Mouse (Mus musculus) thymus, postnatal 14 days (tissue): Measurements from ENCODE around the gene Tgfb3.

Source experiments
- DNase-seq: peaks from one replicate; pipeline ENCODE4 v3.0.0; 2021

Tgfb3 gene

GRCm38 (mm10) chr12:86027000-86027399 is 51.8 kb downstream of the Tgfb3 start:
- no peak for DNase-seq

GRCm38 (mm10) chr12:86025480-86025879 is 53.4 kb downstream of the Tgfb3 start:
- DNase-seq: no peak

- peak; percentile 31 for DNase-seq
Observed at GRCm38 (mm10) chr12:86024426-86024825, 54.4 kb downstream of the Tgfb3 start.

- no peak for DNase-seq
Observed at GRCm38 (mm10) chr12:86023081-86023871, 55.6 kb downstream of the Tgfb3 start.

DNA sequence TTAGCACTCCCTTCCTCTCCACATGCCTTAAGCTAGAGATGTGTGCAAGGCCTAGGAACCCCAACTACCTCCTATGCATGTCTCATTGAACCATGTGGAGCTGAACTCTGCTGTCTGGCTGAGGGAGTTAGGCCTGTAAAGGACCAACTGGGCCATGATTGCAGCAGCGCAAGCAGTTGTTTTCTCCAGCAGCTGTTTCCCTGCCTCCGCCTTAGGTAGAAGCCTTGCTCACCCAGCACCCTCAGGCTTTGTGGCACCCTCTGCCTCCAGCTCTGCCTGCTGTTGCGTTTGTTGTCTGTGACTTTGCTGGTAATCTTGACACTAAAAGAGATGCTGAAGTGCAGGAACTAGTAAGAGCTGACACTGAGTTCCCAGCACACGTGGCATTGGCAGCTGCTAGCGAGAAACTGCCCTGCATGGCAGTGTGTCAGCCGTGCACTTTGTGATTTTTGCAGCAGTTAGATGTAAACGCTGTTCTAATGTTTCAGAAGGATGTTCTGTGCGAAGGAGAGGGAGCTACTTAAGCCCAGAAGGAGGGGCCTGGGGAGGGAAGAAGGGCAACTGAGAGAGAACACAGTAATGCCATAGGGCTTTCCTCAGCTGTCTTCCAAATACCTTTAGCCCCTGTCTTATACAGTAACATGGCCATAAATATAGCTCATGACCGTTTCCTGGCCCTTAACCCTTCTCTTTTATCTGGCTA is 56.4 kb downstream of the Tgfb3 start:
- DNase-seq: no peak

GRCm38 (mm10) chr12:86021583-86021982 is 57.3 kb downstream of the Tgfb3 start:
- no peak for DNase-seq

GRCm38 (mm10) chr12:86017360-86017759 is 61.5 kb downstream of the Tgfb3 start:
- no peak for DNase-seq

- no peak for DNase-seq
Observed at GRCm38 (mm10) chr12:86015114-86015513, 63.7 kb downstream of the Tgfb3 start.

GRCm38 (mm10) chr12:86014621-86015020 is 64.2 kb downstream of the Tgfb3 start:
- no peak for DNase-seq

DNA sequence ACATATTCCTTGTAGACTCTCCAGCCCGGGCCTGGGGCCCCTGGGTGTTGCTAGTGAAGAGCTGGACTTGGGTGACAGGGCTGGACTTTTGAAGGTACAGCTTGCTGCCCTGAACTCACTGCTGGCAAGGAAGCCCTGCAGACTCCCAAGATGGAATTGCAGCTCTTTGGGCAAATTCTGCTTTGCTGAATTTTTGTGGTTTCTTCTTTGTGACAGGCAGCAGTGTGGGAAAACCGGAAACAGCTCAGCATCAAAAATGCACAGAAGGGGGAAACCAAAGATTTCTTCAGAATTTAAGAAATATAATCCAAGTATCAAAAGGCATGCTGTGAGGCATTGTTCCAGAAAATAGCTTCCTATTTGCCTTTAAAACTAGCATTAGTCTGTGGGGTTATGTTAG is 64.7 kb downstream of the Tgfb3 start:
- DNase-seq: no peak

GRCm38 (mm10) chr12:86012195-86012594 is 66.6 kb downstream of the Tgfb3 start:
- DNase-seq: no peak

GRCm38 (mm10) chr12:86010656-86011055 is 68.2 kb downstream of the Tgfb3 start:
- no peak for DNase-seq

DNA sequence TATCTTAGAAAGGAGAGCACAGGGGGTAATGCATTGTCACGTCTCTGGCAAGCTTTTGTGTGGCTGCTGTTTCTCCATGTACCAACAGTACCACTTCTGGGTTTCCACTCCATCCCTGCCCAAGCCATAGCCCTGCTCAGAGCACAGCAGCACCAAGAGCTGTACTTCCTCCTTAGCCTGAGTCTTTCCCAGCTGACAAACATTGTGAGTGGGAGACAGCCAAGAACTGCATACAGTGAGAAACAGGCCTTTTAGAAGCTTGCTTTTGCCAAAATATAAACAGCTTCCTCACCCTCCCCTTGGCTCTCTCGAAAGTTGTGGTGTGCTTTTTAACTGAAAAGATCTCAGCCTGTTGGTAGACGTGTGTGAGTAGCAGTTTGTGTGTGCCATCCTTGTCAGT is 71.5 kb downstream of the Tgfb3 start:
- DNase-seq: no peak
